Mouse (Mus musculus) embryonic facial prominence, embryonic 11.5 days (tissue): ENCODE results near the gene Nckap1l. TPM values are rescaled to one million over a fixed set of nuclear protein-coding genes. Genes with fewer than 3 reads are reported as not detected.
A peak's percentile ranks its signal among the peaks of the same experiment; 100 is the strongest.

Source experiments
- ATAC-seq: fragments of 200-750 bp; cut with Nextera tagmentation; replicated peaks from 2 replicates; pipeline ENCODE4 v1.8.0; 2017; ENCODE audit warnings: low read depth; ENCODE audit not compliant: insufficient number of reproducible peaks, low FRiP score, low TSS enrichment
- DNase-seq: peaks from one replicate; pipeline ENCODE4 v3.0.0-alpha.2; 2015; ENCODE audit warnings: low spot score
- H3K27ac ChIP-seq: fragments of 300-500 bp; sonication (generic); replicated peaks from 2 replicates; pipeline ENCODE4 v1.5.1; 2014; ENCODE audit warnings: mild to moderate bottlenecking, low read depth, low read length, control low read depth
- H3K27me3 ChIP-seq: fragments of 300-500 bp; sonication (generic); 2 replicates; pipeline ENCODE4 v1.6.1; 2014; ENCODE audit warnings: mild to moderate bottlenecking, low read length, moderate library complexity, mixed read lengths; ENCODE audit not compliant: control insufficient read depth, insufficient read depth
- H3K36me3 ChIP-seq: fragments of 300-500 bp; sonication (generic); replicated peaks from 2 replicates; pipeline ENCODE4 v1.6.1; 2014; ENCODE audit warnings: low read depth, mild to moderate bottlenecking, low read length, moderate library complexity, mixed read lengths; ENCODE audit not compliant: control insufficient read depth, insufficient read depth
- H3K4me1 ChIP-seq: fragments of 300-500 bp; sonication (generic); 2 replicates; pipeline ENCODE4 v1.6.1; 2014; ENCODE audit warnings: low read length, mixed read lengths; ENCODE audit not compliant: control insufficient read depth, insufficient read depth
- H3K4me2 ChIP-seq: fragments of 300-500 bp; sonication (generic); 2 replicates; pipeline ENCODE4 v1.6.1; 2014; ENCODE audit warnings: low read depth, mild to moderate bottlenecking, control low read depth, low read length, moderate library complexity
- H3K4me3 ChIP-seq: fragments of 300-500 bp; sonication (generic); 2 replicates; pipeline ENCODE4 v1.5.1; 2014; ENCODE audit warnings: low read depth, low read length, control low read depth
- H3K9ac ChIP-seq: fragments of 300-500 bp; sonication (generic); replicated peaks from 2 replicates; pipeline ENCODE4 v1.6.1; 2014; ENCODE audit warnings: mild to moderate bottlenecking, control low read depth, low read length
- H3K9me3 ChIP-seq: fragments of 300-500 bp; sonication (generic); replicated peaks from 2 replicates; pipeline ENCODE4 v1.6.1; 2016; ENCODE audit warnings: mild to moderate bottlenecking, low read length, inconsistent platforms, mixed read lengths; ENCODE audit not compliant: control insufficient read depth
- WGBS: fragments of 180-500 bp; shearing (Covaris S2); extraction: QIAGEN DNeasy Blood & Tissue Kit; methylation state at CpG from one replicate; pipeline ENCODE4 v1.1.7; 2014; 5-methylcytosine and 5-hydroxymethylcytosine counted together
- polyA plus RNA-seq: library from polyadenylated mRNA; unstranded; fragments of >200 nt; fragmentation: Nextera tagmentation; extraction: Ambion mirVana; gene quantifications from 2 replicates; pipeline ENCODE4 v1.2.1, GENCODE M21; 2014

The Nckap1l gene
- polyA plus RNA-seq, 1 experiment from 2014 or later, result 2.1 TPM

GRCm38 (mm10) chr15:103485106-103485505 lies 31.5 kb downstream of the Nckap1l start:
- ATAC-seq (no peak), DNase-seq (no peak)
- Histone ChIP-seq H3K4me3 (no peak overlapping the region), H3K9ac (no peak overlapping the region), H3K27me3 (no peaks in the 10 kb centered on the region), H3K27ac (no peak overlapping the region), H3K4me2 (no peak overlapping the region), H3K9me3 (no peaks in the 10 kb centered on the region), H3K36me3 (no peaks in the 10 kb centered on the region), H3K4me1 (no peaks in the 10 kb centered on the region)
- 63% methylated on average over 3 of the region's 3 CpGs for WGBS

GRCm38 (mm10) chr15:103486658-103487057 lies 33.1 kb downstream of the Nckap1l start:
- Histone ChIP-seq H3K36me3 (no peaks in the 10 kb centered on the region), H3K9me3 (no peaks in the 10 kb centered on the region), H3K4me3 (no peak overlapping the region), H3K4me1 (no peaks in the 10 kb centered on the region), H3K27me3 (no peaks in the 10 kb centered on the region), H3K4me2 (no peak overlapping the region), H3K27ac (no peak overlapping the region), H3K9ac (no peak overlapping the region)
- WGBS, result 76% methylated on average over 1 of the region's 1 CpGs
- ATAC-seq (no peak), DNase-seq (no peak)

GRCm38 (mm10) chr15:103488336-103488735 lies 34.7 kb downstream of the Nckap1l start:
- H3K4me2 ChIP-seq, result no peak overlapping the region
- H3K4me1 ChIP-seq, result no peaks in the 10 kb centered on the region
- H3K27me3 ChIP-seq, result no peaks in the 10 kb centered on the region
- H3K27ac ChIP-seq, result no peak overlapping the region
- no peak overlapping the region for H3K9ac ChIP-seq
- no peak overlapping the region for H3K4me3 ChIP-seq
- no peak for DNase-seq
- no peak for ATAC-seq
- WGBS, result 78% methylated on average over 4 of the region's 4 CpGs
- H3K9me3 ChIP-seq, result no peaks in the 10 kb centered on the region
- no peaks in the 10 kb centered on the region for H3K36me3 ChIP-seq

- H3K4me3 ChIP-seq, result no peak overlapping the region
- no peaks in the 10 kb centered on the region; the same call in 1 of the 2 replicates for H3K27me3 ChIP-seq
- H3K9me3 ChIP-seq, result no peaks in the 10 kb centered on the region
- no peak overlapping the region for H3K27ac ChIP-seq
- H3K36me3 ChIP-seq, result no peaks in the 10 kb centered on the region
- WGBS, result 70% methylated on average over 10 of the region's 10 CpGs
- ATAC-seq (no peak; the same call in 1 of the 2 replicates), DNase-seq (no peak)
- no peak overlapping the region for H3K9ac ChIP-seq
- no peaks in the 10 kb centered on the region; the same call in 1 of the 2 replicates for H3K4me1 ChIP-seq
- no peak overlapping the region for H3K4me2 ChIP-seq
Measured at GRCm38 (mm10) chr15:103496204-103497140, 42.9 kb downstream of the Nckap1l start.

GRCm38 (mm10) chr15:103498157-103498556 lies 44.6 kb downstream of the Nckap1l start:
- no peak overlapping the region for H3K27ac ChIP-seq
- no peaks in the 10 kb centered on the region; the same call in 1 of the 2 replicates for H3K27me3 ChIP-seq
- peak; percentile 63 for DNase-seq

GRCm38 (mm10) chr15:103500723-103501122 lies 47.1 kb downstream of the Nckap1l start:
- ATAC-seq (no peak), DNase-seq (no peak)
- Histone ChIP-seq H3K4me1 (no peaks in the 10 kb centered on the region; the same call in 1 of the 2 replicates), H3K27ac (no peak overlapping the region), H3K36me3 (no peaks in the 10 kb centered on the region), H3K4me2 (no peak overlapping the region), H3K27me3 (peaks cover 10% of the 10 kb centered on the region), H3K4me3 (no peak overlapping the region), H3K9ac (no peak overlapping the region), H3K9me3 (no peaks in the 10 kb centered on the region)
- WGBS, result 58% methylated on average over 1 of the region's 1 CpGs

More at GRCm38 (mm10) chr15:103498157-103498556, 44.6 kb downstream of the Nckap1l start:
- Histone ChIP-seq H3K4me3 (no peak overlapping the region), H3K4me2 (no peak overlapping the region), H3K36me3 (no peaks in the 10 kb centered on the region), H3K9me3 (no peaks in the 10 kb centered on the region), H3K9ac (no peak overlapping the region), H3K4me1 (no peaks in the 10 kb centered on the region; the same call in 1 of the 2 replicates)
- peak; percentile 30; the same call in 1 of the 2 replicates for ATAC-seq
- 27% methylated on average over 3 of the region's 3 CpGs for WGBS

- no peaks in the 10 kb centered on the region; the same call in 1 of the 2 replicates for H3K4me1 ChIP-seq
- H3K27me3 ChIP-seq, result peaks cover 10% of the 10 kb centered on the region
- H3K36me3 ChIP-seq, result no peaks in the 10 kb centered on the region
- H3K4me3 ChIP-seq, result no peak overlapping the region
- H3K9ac ChIP-seq, result no peak overlapping the region
- DNase-seq (no peak), ATAC-seq (no peak)
- H3K27ac ChIP-seq, result no peak overlapping the region
- 69% methylated on average over 2 of the region's 2 CpGs for WGBS
- no peak overlapping the region for H3K4me2 ChIP-seq
- H3K9me3 ChIP-seq, result no peaks in the 10 kb centered on the region
Measured at GRCm38 (mm10) chr15:103501186-103501585, 47.6 kb downstream of the Nckap1l start.
